Mouse (Mus musculus) neural tube, embryonic 14.5 days (tissue): ENCODE measurements at regions not wholly inside any gene's neighbourhood (a gene's known extent, or its start where the extent isn't known, plus 50 kb on each side); places are given as distances from the start of the nearest gene placed in this dataset.

Experiments
- ATAC-seq: fragments of 200-750 bp; cut with Nextera tagmentation; 2 replicates; pipeline ENCODE4 v1.8.0; 2017; ENCODE audit warnings: low read depth, mild to moderate bottlenecking, moderate TSS enrichment, moderate library complexity
- H3K27ac ChIP-seq: fragments of 300-500 bp; sonication (generic); 2 replicates; pipeline ENCODE4 v1.5.1; 2014; ENCODE audit warnings: low read depth, mild to moderate bottlenecking, control low read depth, low read length, moderate library complexity, mixed read lengths
- H3K27me3 ChIP-seq: fragments of 300-500 bp; sonication (generic); 2 replicates; pipeline ENCODE4 v1.6.1; 2014; ENCODE audit warnings: low read length; ENCODE audit not compliant: control insufficient read depth, insufficient read depth
- H3K36me3 ChIP-seq: fragments of 300-500 bp; sonication (generic); 2 replicates; pipeline ENCODE4 v1.6.1; 2014; ENCODE audit warnings: low read length, mixed read lengths; ENCODE audit not compliant: control insufficient read depth, insufficient read depth
- H3K4me1 ChIP-seq: fragments of 300-500 bp; sonication (generic); 2 replicates; pipeline ENCODE4 v1.6.1; 2014; ENCODE audit warnings: low read length; ENCODE audit not compliant: control insufficient read depth, insufficient read depth
- H3K4me2 ChIP-seq: fragments of 300-500 bp; sonication (generic); 2 replicates; pipeline ENCODE4 v1.6.1; 2014; ENCODE audit warnings: mild to moderate bottlenecking, low read depth, low read length, control low read depth
- H3K4me3 ChIP-seq: fragments of 300-500 bp; sonication (generic); 2 replicates; pipeline ENCODE4 v1.5.1; 2014; ENCODE audit warnings: low read depth, low read length, control low read depth, mixed read lengths
- H3K9ac ChIP-seq: fragments of 300-500 bp; sonication (generic); replicated peaks from 2 replicates; pipeline ENCODE4 v1.6.1; 2014; ENCODE audit warnings: low read depth, mild to moderate bottlenecking, control low read depth, low read length, mixed read lengths
- H3K9me3 ChIP-seq: fragments of 300-500 bp; sonication (generic); 2 replicates; pipeline ENCODE4 v1.6.1; 2016; ENCODE audit warnings: low read length; ENCODE audit not compliant: control insufficient read depth
- WGBS: fragments of 180-500 bp; shearing (Covaris S2); extraction: QIAGEN DNeasy Blood & Tissue Kit; methylation state at CpG from one replicate; pipeline ENCODE4 v1.1.7; 2014; 5-methylcytosine and 5-hydroxymethylcytosine counted together

GRCm38 (mm10) chr10:96685991-96686601 lies 69.3 kb downstream of the Btg1 start:
- no peak overlapping the region for H3K27ac ChIP-seq
- H3K4me2 ChIP-seq = no peak overlapping the region
- H3K36me3 ChIP-seq = no peaks in the 10 kb centered on the region
- no peak overlapping the region for H3K9ac ChIP-seq
- no peak for ATAC-seq
- 64% methylated on average over 5 of the region's 5 CpGs for WGBS
- no peaks in the 10 kb centered on the region for H3K27me3 ChIP-seq
- no peak overlapping the region for H3K4me3 ChIP-seq
- H3K9me3 ChIP-seq = no peaks in the 10 kb centered on the region
- H3K4me1 ChIP-seq = no peaks in the 10 kb centered on the region

DNA sequence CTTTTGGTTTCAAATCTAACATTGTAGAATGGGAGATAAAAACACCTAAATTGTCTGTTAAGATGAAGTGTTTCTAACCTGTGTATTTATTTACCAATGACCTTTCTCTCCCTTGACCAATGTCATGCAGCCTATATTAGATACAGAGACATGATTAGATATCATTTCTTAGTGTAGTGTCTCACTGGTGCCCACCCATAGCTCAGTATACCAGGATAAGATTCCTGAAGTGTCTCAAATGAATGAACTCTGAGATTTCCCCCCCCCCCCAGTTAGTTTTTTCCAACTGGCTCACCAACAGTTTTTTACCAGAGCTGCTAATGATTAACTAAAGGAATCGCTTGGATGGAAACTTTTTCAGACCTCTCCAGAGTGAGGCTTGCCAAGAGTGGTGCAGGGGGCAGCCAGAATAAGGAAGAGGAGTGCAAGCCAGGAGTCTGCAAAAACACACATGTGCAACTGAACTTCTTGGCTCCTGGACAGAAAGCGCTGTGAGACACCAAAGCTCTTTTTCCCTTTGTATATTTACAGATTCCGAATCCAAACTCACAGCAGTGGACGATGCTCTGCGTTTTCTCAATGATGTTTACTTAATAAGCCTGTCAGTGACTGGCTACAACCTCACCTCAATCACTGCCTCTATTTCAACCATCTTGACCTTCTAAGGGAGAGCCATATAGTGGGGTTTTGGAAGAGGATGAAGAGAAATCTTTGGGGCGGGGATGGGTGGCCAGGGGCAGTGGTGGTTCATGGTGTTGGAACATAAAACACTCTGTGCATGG lies 70.0 kb downstream of the Btg1 start:
- Histone ChIP-seq H3K9ac (no peak overlapping the region), H3K36me3 (no peaks in the 10 kb centered on the region), H3K27me3 (no peaks in the 10 kb centered on the region), H3K27ac (no peak overlapping the region), H3K9me3 (no peaks in the 10 kb centered on the region), H3K4me1 (no peaks in the 10 kb centered on the region), H3K4me3 (no peak overlapping the region), H3K4me2 (no peak overlapping the region)
- 0 out of 2 replicates have a peak, but pooled peaks have one; percentile 51 for ATAC-seq
- 71% methylated on average over 6 of the region's 6 CpGs for WGBS

DNA sequence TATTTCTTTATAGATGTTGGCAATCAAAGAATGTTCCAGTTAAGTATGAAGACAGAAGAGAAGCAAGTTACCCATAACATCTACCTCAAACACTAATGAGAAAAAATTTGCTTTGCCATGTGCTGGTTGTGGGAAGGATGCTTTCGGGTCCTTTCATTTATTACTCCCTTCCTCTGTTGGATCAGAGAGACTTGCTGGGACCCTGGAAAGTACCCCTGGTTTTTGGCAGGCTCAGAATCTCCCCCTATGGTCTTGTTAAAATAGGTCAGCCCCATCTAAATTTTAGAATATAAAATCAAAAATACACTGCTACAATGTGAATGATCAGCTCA lies 70.6 kb downstream of the Btg1 start:
- Histone ChIP-seq H3K9ac (no peak overlapping the region), H3K4me2 (no peak overlapping the region), H3K4me1 (no peaks in the 10 kb centered on the region), H3K9me3 (no peaks in the 10 kb centered on the region), H3K27me3 (no peaks in the 10 kb centered on the region), H3K36me3 (no peaks in the 10 kb centered on the region), H3K4me3 (no peak overlapping the region), H3K27ac (no peak overlapping the region)
- 82% methylated on average over 1 of the region's 1 CpGs for WGBS
- no peak for ATAC-seq

GRCm38 (mm10) chr10:96689976-96690867 lies 73.4 kb downstream of the Btg1 start:
- Histone ChIP-seq H3K27ac (no peak overlapping the region), H3K4me3 (no peak overlapping the region), H3K4me1 (no peaks in the 10 kb centered on the region), H3K27me3 (no peaks in the 10 kb centered on the region), H3K36me3 (no peaks in the 10 kb centered on the region), H3K4me2 (no peak overlapping the region), H3K9me3 (no peaks in the 10 kb centered on the region), H3K9ac (no peak overlapping the region)
- 60% methylated on average over 11 of the region's 11 CpGs for WGBS
- no peak for ATAC-seq

- Histone ChIP-seq H3K4me2 (no peak overlapping the region), H3K27ac (no peak overlapping the region), H3K27me3 (no peaks in the 10 kb centered on the region), H3K36me3 (no peaks in the 10 kb centered on the region), H3K4me3 (no peak overlapping the region), H3K9me3 (no peaks in the 10 kb centered on the region), H3K9ac (no peak overlapping the region), H3K4me1 (no peaks in the 10 kb centered on the region)
- WGBS = 27% methylated on average over 2 of the region's 2 CpGs
- no peak for ATAC-seq
Measured at GRCm38 (mm10) chr10:96690868-96691302, 74.1 kb downstream of the Btg1 start.

GRCm38 (mm10) chr10:96691319-96691870 lies 74.6 kb downstream of the Btg1 start:
- H3K4me2 ChIP-seq = no peak overlapping the region
- 74% methylated on average over 6 of the region's 6 CpGs for WGBS
- no peaks in the 10 kb centered on the region for H3K9me3 ChIP-seq
- H3K27ac ChIP-seq = no peak overlapping the region
- no peaks in the 10 kb centered on the region for H3K27me3 ChIP-seq
- no peak overlapping the region for H3K4me3 ChIP-seq
- no peak overlapping the region for H3K9ac ChIP-seq
- no peaks in the 10 kb centered on the region for H3K4me1 ChIP-seq
- H3K36me3 ChIP-seq = no peaks in the 10 kb centered on the region
- ATAC-seq = 0 out of 2 replicates have a peak, but pooled peaks have one; percentile 24

DNA sequence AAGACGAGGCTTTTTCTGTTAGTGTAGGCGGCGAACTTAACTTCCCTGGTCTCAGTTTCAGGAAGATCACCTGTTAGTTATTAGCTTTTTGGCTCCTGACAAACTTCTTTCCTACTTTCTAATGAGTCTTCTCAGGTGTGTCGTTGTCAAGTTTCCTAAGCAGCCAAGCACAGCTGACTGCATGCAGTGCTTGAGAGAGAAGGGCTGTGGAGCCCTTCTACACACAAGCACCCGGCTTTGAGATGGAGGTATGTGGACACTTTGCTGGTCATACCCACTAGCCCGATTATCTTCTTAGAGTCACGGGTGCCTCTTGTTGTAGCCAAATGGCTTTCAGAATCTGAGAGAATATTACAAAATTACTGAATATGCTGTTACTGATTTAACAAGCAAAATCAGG lies 76.0 kb downstream of the Btg1 start:
- ATAC-seq = no peak
- Histone ChIP-seq H3K9me3 (no peaks in the 10 kb centered on the region), H3K9ac (no peak overlapping the region), H3K4me1 (no peaks in the 10 kb centered on the region), H3K4me3 (no peak overlapping the region), H3K4me2 (no peak overlapping the region), H3K27me3 (no peaks in the 10 kb centered on the region), H3K36me3 (no peaks in the 10 kb centered on the region), H3K27ac (no peak overlapping the region)
- 91% methylated on average over 7 of the region's 7 CpGs for WGBS

GRCm38 (mm10) chr10:96693766-96694165 lies 77.0 kb downstream of the Btg1 start:
- ATAC-seq = no peak
- Histone ChIP-seq H3K4me2 (no peak overlapping the region), H3K4me3 (no peak overlapping the region), H3K9ac (no peak overlapping the region), H3K27ac (no peak overlapping the region), H3K4me1 (no peaks in the 10 kb centered on the region), H3K27me3 (no peaks in the 10 kb centered on the region), H3K9me3 (no peaks in the 10 kb centered on the region), H3K36me3 (no peaks in the 10 kb centered on the region)
- WGBS = 87% methylated on average over 6 of the region's 6 CpGs
